In the genomic region with DNA sequence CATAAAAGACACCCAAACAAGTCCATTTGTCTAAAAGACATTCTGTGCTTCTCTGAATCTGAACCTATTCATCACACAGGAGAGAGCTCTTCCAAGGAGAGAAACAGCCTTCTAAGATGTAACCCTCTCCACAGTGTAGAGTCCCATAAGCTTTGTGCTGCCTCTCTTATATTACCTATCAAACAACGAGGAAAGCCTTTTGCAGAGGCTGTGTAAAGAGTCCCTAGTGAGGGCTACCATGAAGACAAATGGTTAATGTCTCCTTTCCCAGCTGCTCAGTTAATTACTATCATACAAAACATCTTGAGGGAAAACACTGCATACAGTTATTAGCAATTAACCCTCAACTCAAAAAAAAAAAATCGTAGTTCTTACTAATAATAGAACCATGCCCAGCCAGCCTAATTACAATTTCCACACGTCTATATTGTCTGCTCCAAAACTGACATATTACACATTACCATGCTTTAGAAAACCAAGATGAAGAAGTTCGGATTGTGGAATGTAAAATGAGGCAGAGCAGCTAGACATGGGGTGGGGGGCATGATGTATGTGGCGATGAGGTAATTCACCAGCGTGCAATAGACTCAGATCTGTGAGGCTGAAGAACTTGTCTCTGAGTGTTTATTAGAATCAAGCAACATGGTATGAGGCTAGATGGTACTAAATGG, we compare ENCODE assay signal across 29 mouse cellular contexts. TPM values are rescaled to one million over a fixed set of nuclear protein-coding genes. Genes with fewer than 3 reads are reported as not detected.
DNase-seq lines count a peak whose midpoint lies in the region; ATAC-seq and TF ChIP-seq lines count a peak whose summit lies in the region.
"Had no signal": no experiment of that assay in that cellular context is flagged by ENCODE, and none has a peak within 500 bp of the region (broad histone marks: within the 10 kb centered on the region; RNA-seq: fewer than 3 reads in every experiment).

No protein-coding gene starts in this region.

- no peak overlapping the region for H3K4me3 ChIP-seq in forebrain, embryonic 14.5 days (ENCODE audit: low read depth, low read length)
- H3K4me3 ChIP-seq in forebrain, embryonic 11.5 days (ENCODE audit: low read depth, low read length), result no peak overlapping the region
- no peak overlapping the region for H3K4me3 ChIP-seq in neural tube, embryonic 13.5 days
- no peak overlapping the region for H3K4me3 ChIP-seq in hindbrain, postnatal 0 days (ENCODE audit: low read length)
- H3K4me3 ChIP-seq: embryonic facial prominence, embryonic 10.5 days; embryonic facial prominence, embryonic 15.5 days; heart, embryonic 12.5 days; layer of hippocampus, adult 2 months; left cerebral cortex, adult 2 months; limb, embryonic 12.5 days; liver, embryonic 15.5 days had no signal

- no peak overlapping the region for H3K9ac ChIP-seq in forebrain, embryonic 14.5 days (ENCODE audit: low read length)
- H3K9ac ChIP-seq in forebrain, embryonic 11.5 days (ENCODE audit: low read length), result no peak overlapping the region
- H3K9ac ChIP-seq in neural tube, embryonic 13.5 days, result no peak overlapping the region
- no peak overlapping the region for H3K9ac ChIP-seq in hindbrain, postnatal 0 days (replicated peaks; ENCODE audit: low read length)
- H3K9ac ChIP-seq: embryonic facial prominence, embryonic 15.5 days; heart, embryonic 12.5 days; limb, embryonic 12.5 days; liver, embryonic 15.5 days; lung, embryonic 14.5 days had no signal

- no peak overlapping the region for H3K4me2 ChIP-seq in forebrain, embryonic 14.5 days (ENCODE audit: low read length)
- H3K4me2 ChIP-seq in forebrain, embryonic 11.5 days (ENCODE audit: low read depth, low read length, severe bottlenecking), result no peak overlapping the region
- no peak overlapping the region for H3K4me2 ChIP-seq in neural tube, embryonic 13.5 days
- H3K4me2 ChIP-seq in hindbrain, postnatal 0 days (ENCODE audit: low read depth, low read length), result no peak overlapping the region
- H3K4me2 ChIP-seq: embryonic facial prominence, embryonic 15.5 days; heart, embryonic 12.5 days; limb, embryonic 12.5 days; liver, embryonic 15.5 days; lung, embryonic 14.5 days had no signal

- H3K27ac ChIP-seq in forebrain, embryonic 14.5 days (ENCODE audit: low read depth, low read length), result no peak overlapping the region
- no peak overlapping the region for H3K27ac ChIP-seq in forebrain, embryonic 11.5 days (ENCODE audit: low read depth, low read length)
- H3K27ac ChIP-seq in neural tube, embryonic 13.5 days (replicated peaks), result peak overlapping the region; percentile 34; the same call in 1 of the 2 replicates
- H3K27ac ChIP-seq in hindbrain, postnatal 0 days, result no peak overlapping the region
- H3K27ac ChIP-seq: embryonic facial prominence, embryonic 10.5 days; embryonic facial prominence, embryonic 15.5 days; layer of hippocampus, adult 2 months; left cerebral cortex, adult 2 months; limb, embryonic 12.5 days; liver, embryonic 15.5 days had no signal

- no peak for TF ChIP-seq CTCF in hindbrain, postnatal 0 days (IDR thresholded peaks at IDR 0.05; ENCODE audit: low read depth)

- peak; percentile 63 for DNase-seq in forebrain, embryonic 14.5 days (ENCODE audit: low spot score)
- DNase-seq in forebrain, embryonic 11.5 days (ENCODE audit: low spot score), result no peak
- DNase-seq in neural tube, embryonic 10.5 days (ENCODE audit: extremely low spot score, low spot score), result no peak
- DNase-seq in hindbrain, postnatal 0 days (ENCODE audit: low spot score), result no peak
- DNase-seq in adrenal gland, postnatal 36 days, result no peak
- DNase-seq in kidney, adult 11 months, result no peak
- DNase-seq: adrenal gland, postnatal 10 days; cerebellum, adult 18-20 months; cerebellum, postnatal 14 days; gastrocnemius, postnatal 36 days; heart, adult 18-20 months; heart, postnatal 4 days; kidney, adult 2 months; kidney, postnatal 36 days; lung, embryonic 14.5 days; lung, postnatal 14 days; thymus, adult 2 months; thymus, postnatal 36 days had no signal

- ATAC-seq in forebrain, embryonic 14.5 days, result peak; percentile 65
- no peak for ATAC-seq in forebrain, embryonic 11.5 days (replicated peaks; ENCODE audit: low FRiP score)
- ATAC-seq in neural tube, embryonic 13.5 days (ENCODE audit: low read depth), result peak; percentile 92
- ATAC-seq in hindbrain, postnatal 0 days, result 0 out of 2 replicates have a peak, but pooled peaks have one; percentile 18
- ATAC-seq: Patski had no signal

- no peaks in the 10 kb centered on the region for H3K36me3 ChIP-seq in forebrain, embryonic 14.5 days (ENCODE audit: control insufficient read depth, insufficient read depth, low read length)
- H3K36me3 ChIP-seq in forebrain, embryonic 11.5 days (ENCODE audit: control insufficient read depth, insufficient read depth, low read length), result no peaks in the 10 kb centered on the region
- H3K36me3 ChIP-seq in neural tube, embryonic 13.5 days, result no peaks in the 10 kb centered on the region
- no peaks in the 10 kb centered on the region for H3K36me3 ChIP-seq in hindbrain, postnatal 0 days (ENCODE audit: insufficient read depth, low read length)
- H3K36me3 ChIP-seq: embryonic facial prominence, embryonic 10.5 days; embryonic facial prominence, embryonic 15.5 days; heart, embryonic 12.5 days; limb, embryonic 12.5 days; liver, embryonic 15.5 days had no signal

- H3K27me3 ChIP-seq in forebrain, embryonic 14.5 days (replicated peaks; ENCODE audit: control insufficient read depth, insufficient read depth, low read length), result no peaks in the 10 kb centered on the region
- no peaks in the 10 kb centered on the region for H3K27me3 ChIP-seq in forebrain, embryonic 11.5 days (ENCODE audit: control insufficient read depth, insufficient read depth, low read length)
- no peaks in the 10 kb centered on the region for H3K27me3 ChIP-seq in neural tube, embryonic 13.5 days
- H3K27me3 ChIP-seq in hindbrain, postnatal 0 days (ENCODE audit: insufficient read depth, low read length), result no peaks in the 10 kb centered on the region
- H3K27me3 ChIP-seq: embryonic facial prominence, embryonic 15.5 days; heart, embryonic 12.5 days; liver, embryonic 15.5 days had no signal

- H3K9me3 ChIP-seq in forebrain, embryonic 14.5 days (replicated peaks; ENCODE audit: control insufficient read depth, low read length), result no peaks in the 10 kb centered on the region
- no peaks in the 10 kb centered on the region for H3K9me3 ChIP-seq in forebrain, embryonic 11.5 days (ENCODE audit: control insufficient read depth, low read length)
- H3K9me3 ChIP-seq in neural tube, embryonic 13.5 days, result no peaks in the 10 kb centered on the region
- no peaks in the 10 kb centered on the region for H3K9me3 ChIP-seq in hindbrain, postnatal 0 days (ENCODE audit: low read length)
- H3K9me3 ChIP-seq: embryonic facial prominence, embryonic 10.5 days; embryonic facial prominence, embryonic 15.5 days; heart, embryonic 12.5 days; limb, embryonic 12.5 days; liver, embryonic 15.5 days had no signal

- WGBS in forebrain, embryonic 14.5 days, result 44% methylated on average over 6 of the region's 6 CpGs
- WGBS in forebrain, embryonic 11.5 days, result 74% methylated on average over 6 of the region's 6 CpGs
- 46% methylated on average over 6 of the region's 6 CpGs for WGBS in neural tube, embryonic 13.5 days
- WGBS in hindbrain, postnatal 0 days, result 54% methylated on average over 6 of the region's 6 CpGs

- H3K4me1 ChIP-seq in forebrain, embryonic 14.5 days (ENCODE audit: control insufficient read depth, insufficient read depth, low read length), result no peaks in the 10 kb centered on the region
- H3K4me1 ChIP-seq in forebrain, embryonic 11.5 days (replicated peaks; ENCODE audit: control insufficient read depth, insufficient read depth, low read length), result no peaks in the 10 kb centered on the region
- no peaks in the 10 kb centered on the region for H3K4me1 ChIP-seq in neural tube, embryonic 13.5 days (replicated peaks)
- no peaks in the 10 kb centered on the region for H3K4me1 ChIP-seq in hindbrain, postnatal 0 days (ENCODE audit: insufficient read depth, low read length)
- H3K4me1 ChIP-seq: embryonic facial prominence, embryonic 10.5 days; embryonic facial prominence, embryonic 15.5 days; heart, embryonic 12.5 days; limb, embryonic 12.5 days; liver, embryonic 15.5 days had no signal

RNA-seq across cellular contexts. Expression of gene Egfem1, which starts 13.3 kb away (rescaled TPM):
- 3.0 and 4.7 TPM in 2 replicates for polyA plus RNA-seq in forebrain, embryonic 14.5 days (2014; fragmentation: Nextera tagmentation; extraction: Ambion mirVana)
- polyA plus RNA-seq in forebrain, embryonic 11.5 days (2014; fragmentation: Nextera tagmentation; extraction: Ambion mirVana), result 6.8 and 7.8 TPM in 2 replicates
- 5.4 and 7.2 TPM in 2 replicates for polyA plus RNA-seq in neural tube, embryonic 13.5 days (2015; fragmentation: Nextera tagmentation; extraction: Ambion mirVana)
- total RNA-seq in hindbrain, postnatal 0 days (2014; rRNA removed), result 11.0 and 12.6 TPM in 2 replicates
- polyA plus RNA-seq in hindbrain, postnatal 0 days (2015; fragmentation: Nextera tagmentation; extraction: Ambion mirVana), result 4.1 and 4.5 TPM in 2 replicates
- under 1 TPM in 1 of 2 experiments, not detected in 1; 0.36 TPM for total RNA-seq in adrenal gland, postnatal 36 days (2021)
- total RNA-seq: gastrocnemius, adult 18-20 months; gastrocnemius, postnatal 36 days; heart, adult 18-20 months; MEL had no signal
- polyA plus RNA-seq: Patski; thymus, adult 2 months had no signal
